8 mouse cellular contexts compared by ENCODE assay signal in genomic region chr4:155770626-155771025, GRCm38 (mm10). TPM values are rescaled to one million over a fixed set of nuclear protein-coding genes. Genes with fewer than 3 reads are reported as not detected.
A peak's percentile ranks its signal among the peaks of the same experiment; 100 is the strongest.
DNase-seq lines count a peak whose midpoint lies in the region; ATAC-seq and TF ChIP-seq lines count a peak whose summit lies in the region.

No protein-coding gene starts in this region.

- H3K36me3 ChIP-seq in forebrain, embryonic 13.5 days (ENCODE audit: poor library complexity, severe bottlenecking): no peaks in the 10 kb centered on the region
- H3K36me3 ChIP-seq in kidney, postnatal 0 days (ENCODE audit: insufficient read depth, low read length): no peaks in the 10 kb centered on the region
- no peaks in the 10 kb centered on the region for H3K36me3 ChIP-seq in neural tube, embryonic 14.5 days (ENCODE audit: control insufficient read depth, insufficient read depth, low read length)

- H3K9ac ChIP-seq in forebrain, embryonic 13.5 days: peak overlapping the region; percentile 79
- H3K9ac ChIP-seq in kidney, postnatal 0 days (ENCODE audit: low read depth, low read length): peak overlapping the region; percentile 73; the same call in 1 of the 2 replicates
- peak overlapping the region; percentile 71 for H3K9ac ChIP-seq in neural tube, embryonic 14.5 days (replicated peaks; ENCODE audit: low read depth, low read length)

- no peak; the same call in 1 of the 2 replicates for ATAC-seq in forebrain, embryonic 13.5 days
- peak; percentile 30 for ATAC-seq in kidney, postnatal 0 days (replicated peaks; ENCODE audit: low FRiP score, low read depth)
- ATAC-seq in neural tube, embryonic 14.5 days (ENCODE audit: low read depth): no peak

- WGBS in forebrain, embryonic 13.5 days: 41% methylated on average over 24 of the region's 24 CpGs
- WGBS in kidney, postnatal 0 days: 31% methylated on average over 24 of the region's 24 CpGs
- WGBS in neural tube, embryonic 14.5 days: 42% methylated on average over 24 of the region's 24 CpGs

- H3K4me3 ChIP-seq in left cerebral cortex, adult 2 months: peak overlapping the region; percentile 61
- peak overlapping the region; percentile 46 for H3K4me3 ChIP-seq in forebrain, embryonic 13.5 days
- peak overlapping the region; percentile 53 for H3K4me3 ChIP-seq in kidney, postnatal 0 days (replicated peaks; ENCODE audit: low read depth, low read length)
- peak overlapping the region; percentile 42 for H3K4me3 ChIP-seq in neural tube, embryonic 14.5 days (ENCODE audit: low read depth, low read length)

- peaks cover 31% of the 10 kb centered on the region for H3K4me1 ChIP-seq in forebrain, embryonic 13.5 days
- peaks cover 11% of the 10 kb centered on the region for H3K4me1 ChIP-seq in kidney, postnatal 0 days (replicated peaks; ENCODE audit: insufficient read depth, low read length)
- peaks cover 18% of the 10 kb centered on the region; the same call in 1 of the 2 replicates for H3K4me1 ChIP-seq in neural tube, embryonic 14.5 days (ENCODE audit: control insufficient read depth, insufficient read depth, low read length)

- no peaks in the 10 kb centered on the region for H3K9me3 ChIP-seq in forebrain, embryonic 13.5 days (replicated peaks)
- no peaks in the 10 kb centered on the region for H3K9me3 ChIP-seq in kidney, postnatal 0 days (replicated peaks; ENCODE audit: low read length)
- no peaks in the 10 kb centered on the region for H3K9me3 ChIP-seq in neural tube, embryonic 14.5 days (ENCODE audit: control insufficient read depth, low read length)

- H3K27ac ChIP-seq in left cerebral cortex, adult 2 months: peak overlapping the region; percentile 80
- no peak overlapping the region for H3K27ac ChIP-seq in forebrain, embryonic 13.5 days
- no peak overlapping the region for H3K27ac ChIP-seq in kidney, postnatal 0 days
- no peak overlapping the region for H3K27ac ChIP-seq in neural tube, embryonic 14.5 days (ENCODE audit: low read depth, low read length)

- H3K27me3 ChIP-seq in forebrain, embryonic 13.5 days: peaks cover 38% of the 10 kb centered on the region
- no peaks in the 10 kb centered on the region for H3K27me3 ChIP-seq in kidney, postnatal 0 days (ENCODE audit: insufficient read depth, low read length)
- H3K27me3 ChIP-seq in neural tube, embryonic 14.5 days (ENCODE audit: control insufficient read depth, insufficient read depth, low read length): 0 out of 2 replicates have a peak, but pooled peaks cover 3% of the 10 kb centered on the region

- no peak for TF ChIP-seq CTCF in left cerebral cortex, adult 2 months (IDR thresholded peaks at IDR 0.05)
- TF ChIP-seq CTCF in kidney, postnatal 0 days (IDR thresholded peaks at IDR 0.05; ENCODE audit: low read depth): no peak

- intact Hi-C loops in left cerebral cortex, adult 2 months (cut with DNase I): loop anchor here (1.0 kb wide), 1 partner anchor 49 kb away; no protein-coding TSS in a partner anchor
- intact Hi-C loops in left cerebral cortex, postnatal 10 days (cut with DNase I): no loop called here

- H3K4me2 ChIP-seq in forebrain, embryonic 13.5 days: peak overlapping the region; percentile 71
- peak overlapping the region; percentile 88 for H3K4me2 ChIP-seq in kidney, postnatal 0 days (ENCODE audit: low read length)
- H3K4me2 ChIP-seq in neural tube, embryonic 14.5 days (ENCODE audit: low read depth, low read length): peak overlapping the region; percentile 78

- DNase-seq in left cerebral cortex, adult 2 months (ENCODE audit: extremely low spot score in 1 of 2, low spot score in 2 of 2): no peak
- no peak for DNase-seq in left cerebral cortex, postnatal 10 days (ENCODE audit: extremely low spot score in 1 of 2, low spot score in 2 of 2)
- DNase-seq in kidney, postnatal 0 days (ENCODE audit: low spot score): no peak
- DNase-seq in urinary bladder, postnatal 25 days (ENCODE audit: low spot score): no peak
- no peak for DNase-seq in urinary bladder, postnatal 14 days (ENCODE audit: low spot score)
- no peak for DNase-seq in testis, postnatal 10 days (ENCODE audit: low spot score)

RNA-seq across cellular contexts. Expression of gene Vwa1, which starts 3.9 kb away (rescaled TPM):
- total RNA-seq in left cerebral cortex, adult 2 months (2021): 10 to 100 TPM; 13.6 to 15.9 TPM
- 10 to 100 TPM; 14.6 to 19.3 TPM for total RNA-seq in left cerebral cortex, postnatal 10 days (2021)
- 15.1 and 15.3 TPM in 2 replicates for polyA plus RNA-seq in forebrain, embryonic 13.5 days (2015; fragmentation: Nextera tagmentation; extraction: Ambion mirVana)
- 14.8 and 16.4 TPM in 2 replicates for polyA plus RNA-seq in kidney, postnatal 0 days (2015; fragmentation: Nextera tagmentation; extraction: Ambion mirVana)
- polyA plus RNA-seq in neural tube, embryonic 14.5 days (2014; fragmentation: Nextera tagmentation; extraction: Ambion mirVana): 17.4 and 23.1 TPM in 2 replicates

RNA-seq across cellular contexts. Expression of gene Atad3a, which starts 9.7 kb away (rescaled TPM):
- 10 to 100 TPM; 53.0 to 58.8 TPM for total RNA-seq in left cerebral cortex, adult 2 months (2021)
- 10 to 100 TPM; 56.0 to 57.9 TPM for total RNA-seq in left cerebral cortex, postnatal 10 days (2021)
- 79.2 and 93.3 TPM in 2 replicates for polyA plus RNA-seq in forebrain, embryonic 13.5 days (2015; fragmentation: Nextera tagmentation; extraction: Ambion mirVana)
- 92.1 and 92.2 TPM in 2 replicates for polyA plus RNA-seq in kidney, postnatal 0 days (2015; fragmentation: Nextera tagmentation; extraction: Ambion mirVana)
- polyA plus RNA-seq in neural tube, embryonic 14.5 days (2014; fragmentation: Nextera tagmentation; extraction: Ambion mirVana): 82.6 and 85.0 TPM in 2 replicates

RNA-seq across cellular contexts. Expression of gene Tmem88b, which starts 15.0 kb away (rescaled TPM):
- 10 to 100 TPM; 16.4 to 16.8 TPM for total RNA-seq in left cerebral cortex, adult 2 months (2021)
- total RNA-seq in left cerebral cortex, postnatal 10 days (2021): 1 to 10 TPM; 3.0 to 5.4 TPM
- 0.20 and 0.45 TPM in 2 replicates for polyA plus RNA-seq in forebrain, embryonic 13.5 days (2015; fragmentation: Nextera tagmentation; extraction: Ambion mirVana)
- 0.16 and 0.22 TPM in 2 replicates for polyA plus RNA-seq in kidney, postnatal 0 days (2015; fragmentation: Nextera tagmentation; extraction: Ambion mirVana)
- 0.92 and 1.2 TPM in 2 replicates for polyA plus RNA-seq in neural tube, embryonic 14.5 days (2014; fragmentation: Nextera tagmentation; extraction: Ambion mirVana)

RNA-seq across cellular contexts. Expression of gene Ankrd65, which starts 19.6 kb away (rescaled TPM):
- total RNA-seq in left cerebral cortex, adult 2 months (2021): under 1 TPM in 1 of 2 experiments, not detected in 1; 0.29 TPM
- total RNA-seq in left cerebral cortex, postnatal 10 days (2021): not detected
- polyA plus RNA-seq in forebrain, embryonic 13.5 days (2015; fragmentation: Nextera tagmentation; extraction: Ambion mirVana): 0.18 TPM in 1 of 2 replicates, not detected in the other
- polyA plus RNA-seq in kidney, postnatal 0 days (2015; fragmentation: Nextera tagmentation; extraction: Ambion mirVana): 0.28 and 0.29 TPM in 2 replicates
- not detected in 2 replicates for polyA plus RNA-seq in neural tube, embryonic 14.5 days (2014; fragmentation: Nextera tagmentation; extraction: Ambion mirVana)

RNA-seq across cellular contexts. Expression of gene Mrpl20, which starts 32.1 kb away (rescaled TPM):
- total RNA-seq in left cerebral cortex, adult 2 months (2021): 10 to 100 TPM; 82.7 to 84.8 TPM
- total RNA-seq in left cerebral cortex, postnatal 10 days (2021): 100 to 1,000 TPM; 103 to 111 TPM
- polyA plus RNA-seq in forebrain, embryonic 13.5 days (2015; fragmentation: Nextera tagmentation; extraction: Ambion mirVana): 251 and 266 TPM in 2 replicates
- polyA plus RNA-seq in kidney, postnatal 0 days (2015; fragmentation: Nextera tagmentation; extraction: Ambion mirVana): 283 and 294 TPM in 2 replicates
- polyA plus RNA-seq in neural tube, embryonic 14.5 days (2014; fragmentation: Nextera tagmentation; extraction: Ambion mirVana): 258 and 275 TPM in 2 replicates
